Mouse (Mus musculus): ENCODE data around the gene Pkm. TPM values are rescaled to one million over a fixed set of nuclear protein-coding genes. Genes with fewer than 3 reads are reported as not detected.

Gene Pkm
- polyA plus RNA-seq, 1 experiment from 2014 or later: 1,134 TPM

DNA sequence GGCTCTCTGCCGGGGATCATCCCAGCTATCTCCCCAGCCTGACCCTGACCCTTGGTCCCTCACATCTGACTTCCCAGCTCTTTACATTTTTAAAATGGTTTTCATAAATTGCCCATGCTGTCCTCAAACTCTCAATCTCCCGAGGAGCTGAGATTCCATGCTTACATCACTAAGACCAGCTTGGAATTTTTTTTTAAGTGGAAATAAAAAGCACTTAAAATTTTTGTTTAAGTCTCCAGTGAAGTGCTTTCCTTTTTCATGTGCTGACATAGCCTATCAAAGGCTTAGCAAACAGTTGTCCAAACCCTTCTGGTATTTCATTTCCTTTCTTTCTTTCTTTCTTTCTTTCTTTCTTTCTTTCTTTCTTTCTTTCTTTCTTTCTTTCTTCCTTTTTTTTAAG is 27.9 kb downstream of the Pkm start:
- Histone ChIP-seq H3K27ac (ENCODE audit: low read length) (no peak overlapping the region), H3K9me3 (ENCODE audit: control insufficient read depth, low read depth, low read length) (no peaks in the 10 kb centered on the region), H3K36me3 (ENCODE audit: control insufficient read depth, insufficient read depth, low read length) (no peaks in the 10 kb centered on the region), H3K27me3 (ENCODE audit: control insufficient read depth, insufficient read depth, low read length) (0 out of 2 replicates have a peak, but pooled peaks cover 4% of the 10 kb centered on the region), H3K4me2 (replicated peaks; ENCODE audit: low read depth, low read length) (no peak overlapping the region), H3K9ac (replicated peaks; ENCODE audit: low read depth, low read length) (no peak overlapping the region), H3K4me3 (ENCODE audit: low read depth, low read length) (no peak overlapping the region), H3K4me1 (ENCODE audit: control insufficient read depth, insufficient read depth, low read length) (peaks cover 8% of the 10 kb centered on the region; the same call in 1 of the 2 replicates)
- 31% methylated on average over 2 of the region's 2 CpGs for WGBS
- ATAC-seq (ENCODE audit: insufficient number of reproducible peaks, insufficient read depth, low FRiP score, low read depth): no peak

DNA sequence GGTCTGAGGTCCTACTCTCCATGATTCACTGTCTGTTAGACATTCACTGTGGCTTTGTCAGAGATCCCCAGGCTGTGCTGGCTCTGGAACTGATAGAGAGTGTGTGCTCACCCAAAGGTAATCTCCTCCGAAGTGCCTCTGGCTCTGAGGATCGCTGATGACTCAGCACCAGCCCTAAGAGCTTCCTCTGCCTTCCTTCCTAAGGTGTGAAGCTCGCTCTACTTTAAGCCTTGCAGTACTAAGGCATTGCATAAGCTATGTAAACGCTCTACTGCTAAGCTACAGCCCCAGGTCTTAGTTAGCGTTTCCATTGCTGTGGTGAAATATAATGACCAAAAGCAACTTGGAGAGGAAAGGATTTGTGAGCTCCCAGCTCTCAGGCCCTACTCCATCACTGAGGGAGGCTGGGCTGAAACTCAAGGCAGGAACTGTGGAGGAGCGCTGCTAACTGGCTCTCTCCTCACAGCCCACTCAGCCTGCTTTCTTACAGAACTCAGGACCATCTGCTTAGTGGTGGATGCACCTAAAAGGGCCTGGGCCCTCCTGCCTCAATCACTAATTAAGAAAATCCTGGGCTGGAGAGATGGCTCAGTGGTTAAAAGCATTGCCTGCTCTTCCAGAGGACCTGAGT is 31.4 kb downstream of the Pkm start:
- Histone ChIP-seq H3K9me3 (ENCODE audit: control insufficient read depth, low read depth, low read length) (no peaks in the 10 kb centered on the region), H3K4me2 (replicated peaks; ENCODE audit: low read depth, low read length) (no peak overlapping the region), H3K27me3 (ENCODE audit: control insufficient read depth, insufficient read depth, low read length) (no peaks in the 10 kb centered on the region), H3K27ac (ENCODE audit: low read length) (no peak overlapping the region), H3K4me3 (ENCODE audit: low read depth, low read length) (no peak overlapping the region), H3K9ac (replicated peaks; ENCODE audit: low read depth, low read length) (no peak overlapping the region), H3K4me1 (ENCODE audit: control insufficient read depth, insufficient read depth, low read length) (peaks cover 9% of the 10 kb centered on the region; the same call in 1 of the 2 replicates), H3K36me3 (ENCODE audit: control insufficient read depth, insufficient read depth, low read length) (no peaks in the 10 kb centered on the region)
- ATAC-seq (ENCODE audit: insufficient number of reproducible peaks, insufficient read depth, low FRiP score, low read depth): no peak
- 32% methylated on average over 6 of the region's 6 CpGs for WGBS

DNA sequence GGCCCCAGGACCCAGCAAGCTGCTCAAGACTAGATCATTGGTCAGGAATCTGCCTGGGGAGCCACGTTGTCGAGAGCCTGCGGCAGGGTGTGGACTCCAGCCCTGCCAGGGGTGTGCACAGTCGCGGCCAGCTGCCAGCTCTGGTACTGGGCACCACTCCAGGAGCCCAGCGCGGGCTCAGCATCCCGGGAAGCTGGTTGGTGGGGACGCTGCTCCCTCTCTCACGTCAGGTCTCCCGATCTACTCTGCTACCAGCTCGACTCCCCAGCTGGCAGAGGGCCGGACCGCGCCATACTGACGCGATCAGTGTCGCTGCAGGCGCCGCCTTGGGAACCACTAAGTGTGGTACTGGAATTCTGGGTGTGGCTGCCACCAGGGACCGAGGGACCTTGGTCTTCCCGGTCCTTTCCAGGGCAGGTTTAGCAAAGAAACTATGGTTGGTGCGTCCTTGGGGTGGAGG is 35.5 kb downstream of the Pkm start:
- Histone ChIP-seq H3K9me3 (ENCODE audit: control insufficient read depth, low read depth, low read length) (no peaks in the 10 kb centered on the region), H3K4me2 (replicated peaks; ENCODE audit: low read depth, low read length) (peak overlapping the region; percentile 53), H3K4me3 (ENCODE audit: low read depth, low read length) (peak overlapping the region; percentile 21), H3K36me3 (ENCODE audit: control insufficient read depth, insufficient read depth, low read length) (no peaks in the 10 kb centered on the region), H3K27ac (ENCODE audit: low read length) (0 out of 2 replicates have a peak overlapping the region, but pooled peaks have one; percentile 41), H3K4me1 (ENCODE audit: control insufficient read depth, insufficient read depth, low read length) (peaks cover 24% of the 10 kb centered on the region), H3K27me3 (ENCODE audit: control insufficient read depth, insufficient read depth, low read length) (no peaks in the 10 kb centered on the region), H3K9ac (replicated peaks; ENCODE audit: low read depth, low read length) (no peak overlapping the region)
- WGBS: 3% methylated on average over 23 of the region's 23 CpGs
- ATAC-seq (ENCODE audit: insufficient number of reproducible peaks, insufficient read depth, low FRiP score, low read depth): peak; percentile 64

DNA sequence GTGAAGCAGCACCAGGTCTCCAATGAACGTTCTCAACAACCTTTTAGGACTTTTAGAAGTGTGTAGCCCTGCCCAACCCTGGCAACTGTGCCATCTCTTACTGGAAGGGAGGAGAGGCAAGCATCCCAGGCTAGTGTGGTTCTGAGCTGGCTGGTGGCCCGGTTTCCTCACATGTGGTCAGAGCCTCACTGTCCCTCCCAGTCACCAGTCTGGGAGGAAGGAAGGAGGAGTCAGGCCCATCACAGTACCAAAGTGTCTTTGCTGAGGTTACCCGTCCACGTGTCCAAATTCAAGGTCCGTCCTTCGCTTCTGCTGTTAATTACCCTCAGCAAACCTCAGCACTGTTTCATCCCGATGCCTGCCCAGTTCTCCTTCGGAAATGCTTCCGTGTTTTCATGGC is 36.0 kb downstream of the Pkm start:
- H3K4me3 ChIP-seq (ENCODE audit: low read depth, low read length): peak overlapping the region; percentile 21
- H3K9me3 ChIP-seq (ENCODE audit: control insufficient read depth, low read depth, low read length): no peaks in the 10 kb centered on the region
- ATAC-seq (ENCODE audit: insufficient number of reproducible peaks, insufficient read depth, low FRiP score, low read depth): peak; percentile 38; the same call in 1 of the 2 replicates
- H3K9ac ChIP-seq (replicated peaks; ENCODE audit: low read depth, low read length): no peak overlapping the region
- WGBS: 50% methylated on average over 9 of the region's 9 CpGs
- H3K4me1 ChIP-seq (ENCODE audit: control insufficient read depth, insufficient read depth, low read length): peaks cover 24% of the 10 kb centered on the region
- H3K27me3 ChIP-seq (ENCODE audit: control insufficient read depth, insufficient read depth, low read length): no peaks in the 10 kb centered on the region
- peak overlapping the region; percentile 41; the same call in 1 of the 2 replicates for H3K27ac ChIP-seq (ENCODE audit: low read length)
- no peaks in the 10 kb centered on the region for H3K36me3 ChIP-seq (ENCODE audit: control insufficient read depth, insufficient read depth, low read length)
- peak overlapping the region; percentile 53 for H3K4me2 ChIP-seq (replicated peaks; ENCODE audit: low read depth, low read length)

DNA sequence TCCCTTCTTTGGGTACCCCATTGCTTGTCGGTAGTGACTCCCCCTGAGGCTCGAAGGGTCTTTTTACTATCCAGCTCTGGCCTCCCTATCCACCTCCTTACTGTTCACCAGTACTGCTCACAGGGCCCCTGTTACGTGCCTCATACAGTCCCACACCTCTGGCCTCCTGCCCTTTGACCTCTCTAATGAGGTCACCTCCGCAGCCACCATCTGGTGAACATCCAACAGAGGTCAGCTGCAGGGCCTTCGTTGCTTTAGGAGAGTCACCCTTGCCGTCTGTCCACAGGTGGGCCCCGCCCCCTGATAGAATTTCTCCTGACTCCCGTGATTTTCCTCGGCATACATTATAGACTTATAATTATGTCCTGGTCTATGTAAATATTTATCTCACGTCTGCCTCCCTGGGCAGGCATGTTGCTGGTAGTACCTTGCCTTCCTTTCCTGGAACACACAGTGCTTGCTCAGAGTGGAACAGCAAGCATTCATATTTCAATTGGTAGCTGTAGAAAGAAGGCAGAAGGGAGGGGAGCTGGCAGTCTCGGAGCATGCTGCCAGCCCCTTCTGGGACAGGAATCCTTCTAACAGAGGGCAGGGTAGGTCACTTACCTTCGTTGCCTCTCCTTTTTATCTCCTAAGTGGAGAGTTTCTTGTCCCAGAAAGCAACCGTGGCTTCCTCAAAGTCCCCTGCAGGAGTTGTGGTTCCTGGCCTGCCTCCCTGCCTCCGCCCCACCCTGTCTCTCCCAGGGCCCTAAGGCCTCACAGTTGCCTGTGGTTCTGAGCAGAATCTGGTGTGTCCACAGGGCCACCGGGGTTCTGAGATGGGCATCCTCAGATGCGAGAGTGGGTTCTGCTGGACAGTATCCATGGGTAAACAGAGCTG is 38.6 kb downstream of the Pkm start:
- Histone ChIP-seq H3K9ac (replicated peaks; ENCODE audit: low read depth, low read length) (no peak overlapping the region), H3K27me3 (ENCODE audit: control insufficient read depth, insufficient read depth, low read length) (no peaks in the 10 kb centered on the region), H3K27ac (ENCODE audit: low read length) (no peak overlapping the region), H3K4me2 (replicated peaks; ENCODE audit: low read depth, low read length) (no peak overlapping the region), H3K4me1 (ENCODE audit: control insufficient read depth, insufficient read depth, low read length) (peaks cover 24% of the 10 kb centered on the region), H3K36me3 (ENCODE audit: control insufficient read depth, insufficient read depth, low read length) (no peaks in the 10 kb centered on the region), H3K4me3 (ENCODE audit: low read depth, low read length) (no peak overlapping the region), H3K9me3 (ENCODE audit: control insufficient read depth, low read depth, low read length) (no peaks in the 10 kb centered on the region)
- ATAC-seq (ENCODE audit: insufficient number of reproducible peaks, insufficient read depth, low FRiP score, low read depth): no peak
- 28% methylated on average over 16 of the region's 16 CpGs for WGBS

DNA sequence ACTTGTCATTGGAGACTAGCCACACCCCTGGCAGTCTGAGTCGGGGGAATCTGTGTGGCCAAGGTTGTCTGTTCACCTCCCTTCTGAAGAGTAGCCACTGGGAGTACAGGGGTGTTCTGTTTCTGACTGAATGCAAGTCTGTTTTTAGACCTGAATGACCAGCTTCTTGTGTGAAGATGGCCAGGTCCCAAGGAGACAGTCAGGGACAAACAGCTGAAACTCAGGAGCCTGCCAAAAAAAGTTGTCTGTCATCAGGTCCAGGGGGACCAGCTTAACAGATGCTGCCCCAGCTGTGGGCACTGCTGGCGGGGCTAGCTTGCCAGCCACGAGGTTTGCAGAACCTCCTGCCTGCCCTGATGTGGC is 39.3 kb downstream of the Pkm start:
- Histone ChIP-seq H3K27me3 (ENCODE audit: control insufficient read depth, insufficient read depth, low read length) (no peaks in the 10 kb centered on the region), H3K4me2 (replicated peaks; ENCODE audit: low read depth, low read length) (no peak overlapping the region), H3K9ac (replicated peaks; ENCODE audit: low read depth, low read length) (no peak overlapping the region), H3K36me3 (ENCODE audit: control insufficient read depth, insufficient read depth, low read length) (no peaks in the 10 kb centered on the region), H3K27ac (ENCODE audit: low read length) (no peak overlapping the region), H3K4me1 (ENCODE audit: control insufficient read depth, insufficient read depth, low read length) (peaks cover 24% of the 10 kb centered on the region), H3K4me3 (ENCODE audit: low read depth, low read length) (no peak overlapping the region), H3K9me3 (ENCODE audit: control insufficient read depth, low read depth, low read length) (no peaks in the 10 kb centered on the region)
- WGBS: 43% methylated on average over 3 of the region's 3 CpGs
- ATAC-seq (ENCODE audit: insufficient number of reproducible peaks, insufficient read depth, low FRiP score, low read depth): no peak

DNA sequence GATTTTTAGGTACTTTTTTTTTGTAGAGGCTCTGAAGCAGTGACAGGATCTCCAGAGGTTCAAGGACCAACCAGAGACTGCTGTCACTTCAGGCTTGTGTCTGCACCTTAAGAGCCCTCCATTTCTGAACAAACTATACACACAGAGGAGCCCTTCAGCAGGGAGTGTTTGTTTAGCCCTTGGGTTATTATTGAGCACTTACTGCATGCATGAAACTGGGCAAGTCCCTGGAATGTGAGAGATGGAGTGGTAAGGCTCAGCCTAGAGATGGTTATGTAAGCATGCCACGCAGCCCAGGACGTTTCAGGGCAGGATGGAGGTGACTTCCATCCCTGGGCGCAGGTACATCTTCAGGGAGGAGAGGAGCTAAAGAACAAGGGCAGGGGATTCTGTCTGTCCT is 40.2 kb downstream of the Pkm start:
- H3K27ac ChIP-seq (ENCODE audit: low read length): no peak overlapping the region
- no peaks in the 10 kb centered on the region for H3K27me3 ChIP-seq (ENCODE audit: control insufficient read depth, insufficient read depth, low read length)
- no peaks in the 10 kb centered on the region for H3K9me3 ChIP-seq (ENCODE audit: control insufficient read depth, low read depth, low read length)
- no peak for ATAC-seq (ENCODE audit: insufficient number of reproducible peaks, insufficient read depth, low FRiP score, low read depth)
- no peak overlapping the region for H3K4me2 ChIP-seq (replicated peaks; ENCODE audit: low read depth, low read length)
- no peaks in the 10 kb centered on the region for H3K36me3 ChIP-seq (ENCODE audit: control insufficient read depth, insufficient read depth, low read length)
- 74% methylated on average over 3 of the region's 3 CpGs for WGBS
- no peak overlapping the region for H3K9ac ChIP-seq (replicated peaks; ENCODE audit: low read depth, low read length)
- H3K4me3 ChIP-seq (ENCODE audit: low read depth, low read length): no peak overlapping the region
- H3K4me1 ChIP-seq (ENCODE audit: control insufficient read depth, insufficient read depth, low read length): peaks cover 24% of the 10 kb centered on the region

DNA sequence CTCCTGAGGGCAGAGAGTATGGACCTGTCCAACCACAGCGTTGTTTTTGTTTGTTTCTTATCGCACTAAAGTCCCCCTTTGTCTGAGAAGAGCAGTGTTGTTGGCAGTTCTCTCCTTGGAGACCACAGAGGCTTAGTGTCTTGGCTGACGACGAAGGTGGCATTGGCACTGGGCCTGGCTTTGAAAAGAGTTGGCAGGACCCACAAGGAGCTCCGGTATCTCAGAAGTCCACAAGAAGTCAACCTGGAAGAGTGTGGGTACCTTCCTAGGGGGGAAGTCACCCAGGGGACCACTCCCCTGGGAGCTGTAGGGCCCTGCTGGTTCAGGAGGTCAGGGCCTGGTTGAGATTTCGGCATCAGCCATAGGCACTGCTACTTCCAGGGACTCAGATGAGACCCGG is 44.9 kb downstream of the Pkm start:
- H3K4me1 ChIP-seq (ENCODE audit: control insufficient read depth, insufficient read depth, low read length): no peaks in the 10 kb centered on the region
- H3K9me3 ChIP-seq (ENCODE audit: control insufficient read depth, low read depth, low read length): no peaks in the 10 kb centered on the region
- H3K4me3 ChIP-seq (ENCODE audit: low read depth, low read length): no peak overlapping the region
- H3K9ac ChIP-seq (replicated peaks; ENCODE audit: low read depth, low read length): no peak overlapping the region
- no peaks in the 10 kb centered on the region for H3K27me3 ChIP-seq (ENCODE audit: control insufficient read depth, insufficient read depth, low read length)
- 88% methylated on average over 7 of the region's 7 CpGs for WGBS
- no peak overlapping the region for H3K4me2 ChIP-seq (replicated peaks; ENCODE audit: low read depth, low read length)
- H3K36me3 ChIP-seq (ENCODE audit: control insufficient read depth, insufficient read depth, low read length): no peaks in the 10 kb centered on the region
- no peak overlapping the region for H3K27ac ChIP-seq (ENCODE audit: low read length)
- no peak for ATAC-seq (ENCODE audit: insufficient number of reproducible peaks, insufficient read depth, low FRiP score, low read depth)
